Mouse (Mus musculus): ENCODE results near the gene Tigit. TPM values are rescaled to one million over a fixed set of nuclear protein-coding genes. Genes with fewer than 3 reads are reported as not detected.

Tigit gene
- polyA plus RNA-seq, 1 experiment from 2014 or later, result not detected

DNA sequence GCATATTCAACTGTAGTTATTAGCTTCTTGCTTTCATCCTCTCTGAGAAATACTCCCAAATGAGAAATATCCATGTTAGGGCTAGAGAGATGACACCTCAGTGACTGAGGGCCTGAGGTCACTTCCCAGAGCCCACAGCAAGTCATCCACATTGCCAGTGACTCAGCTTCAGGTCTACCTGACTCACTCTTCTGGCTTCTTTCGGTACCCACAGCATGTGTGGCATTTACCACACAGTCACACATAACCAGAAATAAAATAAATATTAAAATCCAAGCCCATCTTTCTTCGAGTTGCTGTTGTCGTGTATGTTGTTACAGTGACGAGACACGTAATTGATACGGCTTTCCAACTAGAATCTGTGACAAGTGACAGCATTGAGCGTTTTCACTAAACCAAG lies 33.8 kb upstream of the Tigit start:
- Histone ChIP-seq H3K4me3 (replicated peaks) (no peak overlapping the region), H3K9me3 (no peaks in the 10 kb centered on the region), H3K36me3 (no peaks in the 10 kb centered on the region), H3K27ac (no peak overlapping the region), H3K4me2 (no peak overlapping the region), H3K9ac (replicated peaks) (no peak overlapping the region), H3K27me3 (no peaks in the 10 kb centered on the region), H3K4me1 (replicated peaks) (no peaks in the 10 kb centered on the region)
- WGBS, result 90% methylated on average over 7 of the region's 7 CpGs
- ATAC-seq (ENCODE audit: insufficient number of reproducible peaks, insufficient read depth, low FRiP score, low TSS enrichment, low read depth), result no peak

DNA sequence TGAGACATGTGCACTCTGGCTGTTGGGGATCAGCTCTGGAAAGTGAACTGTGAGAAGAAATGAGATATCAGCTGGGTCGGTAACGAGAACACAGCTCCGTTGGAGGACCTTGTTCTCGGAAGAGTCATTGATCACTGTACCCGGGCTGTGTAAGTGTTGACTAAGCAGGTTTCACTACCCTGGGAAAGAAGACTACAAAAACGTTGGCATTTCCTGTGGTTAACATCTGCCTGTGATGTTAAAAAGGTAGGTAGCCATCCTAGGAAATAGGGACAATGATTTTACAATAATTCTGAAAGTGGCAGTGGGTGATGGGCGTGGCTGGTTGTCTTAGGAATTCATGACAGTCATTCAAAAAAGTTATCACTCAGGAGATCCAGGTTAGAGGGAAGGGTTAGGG lies 31.9 kb upstream of the Tigit start:
- H3K4me1 ChIP-seq (replicated peaks), result no peaks in the 10 kb centered on the region
- H3K4me2 ChIP-seq, result no peak overlapping the region
- H3K9me3 ChIP-seq, result no peaks in the 10 kb centered on the region
- 78% methylated on average over 7 of the region's 7 CpGs for WGBS
- no peak overlapping the region for H3K27ac ChIP-seq
- H3K9ac ChIP-seq (replicated peaks), result no peak overlapping the region
- no peak overlapping the region for H3K4me3 ChIP-seq (replicated peaks)
- ATAC-seq (ENCODE audit: insufficient number of reproducible peaks, insufficient read depth, low FRiP score, low TSS enrichment, low read depth), result no peak
- no peaks in the 10 kb centered on the region for H3K36me3 ChIP-seq
- H3K27me3 ChIP-seq, result no peaks in the 10 kb centered on the region

DNA sequence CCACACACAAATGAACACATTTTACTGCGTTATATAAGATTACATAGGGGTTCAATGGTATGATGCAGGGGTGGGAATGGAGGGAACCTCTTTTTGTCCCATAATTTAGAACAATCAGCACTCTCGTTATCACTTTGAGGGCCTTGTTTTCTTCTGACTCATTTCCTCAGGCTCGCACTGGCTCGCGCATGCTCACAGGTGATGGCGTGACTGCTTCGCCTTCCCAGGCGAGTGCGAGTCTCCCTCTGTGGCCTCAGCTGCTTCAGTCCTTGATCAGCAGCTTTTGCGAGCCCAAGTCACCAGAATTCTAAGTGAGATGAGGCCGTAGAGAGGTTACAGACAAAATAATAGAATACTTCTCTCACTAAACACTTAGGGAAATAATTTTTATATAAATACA lies 30.2 kb upstream of the Tigit start:
- Histone ChIP-seq H3K4me2 (no peak overlapping the region), H3K27ac (no peak overlapping the region), H3K4me3 (replicated peaks) (no peak overlapping the region), H3K4me1 (replicated peaks) (no peaks in the 10 kb centered on the region), H3K9me3 (no peaks in the 10 kb centered on the region), H3K36me3 (no peaks in the 10 kb centered on the region), H3K9ac (replicated peaks) (no peak overlapping the region), H3K27me3 (no peaks in the 10 kb centered on the region)
- no peak for ATAC-seq (ENCODE audit: insufficient number of reproducible peaks, insufficient read depth, low FRiP score, low TSS enrichment, low read depth)
- WGBS, result 85% methylated on average over 11 of the region's 11 CpGs

DNA sequence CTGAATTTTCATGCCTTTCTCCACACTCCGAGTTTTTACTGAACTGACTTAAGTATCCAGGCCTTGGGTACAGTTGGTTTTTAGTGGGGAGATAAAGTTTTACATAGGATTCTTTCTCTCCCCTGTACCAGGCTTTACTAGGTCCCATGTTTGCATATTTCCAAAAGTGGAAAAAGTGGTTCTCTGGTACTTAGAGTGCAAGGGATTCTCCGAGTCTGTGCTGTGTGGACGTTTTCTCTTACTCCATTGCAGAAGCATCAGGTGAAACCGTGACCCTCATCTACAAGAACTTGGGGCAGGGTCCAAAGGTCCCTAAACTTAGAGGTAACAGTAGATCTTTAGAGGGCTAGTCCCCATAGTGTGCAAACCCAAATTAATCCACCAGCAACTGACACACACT lies 28.7 kb upstream of the Tigit start:
- 88% methylated on average over 4 of the region's 4 CpGs for WGBS

DNA sequence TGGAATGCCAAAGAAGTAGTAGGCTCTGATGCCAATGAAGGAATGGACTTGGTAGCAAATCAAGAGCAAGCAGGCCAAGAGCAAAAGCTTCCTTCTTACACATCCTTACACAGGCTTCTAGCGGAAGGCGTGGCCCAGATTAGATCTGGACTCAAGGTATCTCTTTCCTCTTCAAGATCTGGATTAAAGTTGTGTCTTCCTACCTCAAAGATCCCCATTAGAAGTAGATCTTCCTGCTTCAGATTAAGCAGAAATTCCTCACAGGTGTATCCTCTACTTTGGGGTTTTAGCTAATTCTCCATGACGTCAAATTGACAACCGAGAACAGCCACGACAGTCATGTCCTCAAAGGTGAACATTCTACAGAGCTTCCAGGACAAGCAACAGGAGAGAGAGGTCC lies 27.8 kb upstream of the Tigit start:
- H3K9ac ChIP-seq (replicated peaks), result no peak overlapping the region
- H3K27me3 ChIP-seq, result no peaks in the 10 kb centered on the region
- no peaks in the 10 kb centered on the region for H3K4me1 ChIP-seq (replicated peaks)
- no peaks in the 10 kb centered on the region for H3K36me3 ChIP-seq
- H3K27ac ChIP-seq, result no peak overlapping the region
- no peak overlapping the region for H3K4me3 ChIP-seq (replicated peaks)
- no peaks in the 10 kb centered on the region for H3K9me3 ChIP-seq
- 91% methylated on average over 5 of the region's 5 CpGs for WGBS
- no peak overlapping the region for H3K4me2 ChIP-seq
- no peak for ATAC-seq (ENCODE audit: insufficient number of reproducible peaks, insufficient read depth, low FRiP score, low TSS enrichment, low read depth)

More for the DNA sequence above, 28.7 kb upstream of the Tigit start:
- no peak overlapping the region for H3K4me3 ChIP-seq (replicated peaks)
- H3K27me3 ChIP-seq, result no peaks in the 10 kb centered on the region
- H3K4me1 ChIP-seq (replicated peaks), result no peaks in the 10 kb centered on the region
- no peaks in the 10 kb centered on the region for H3K9me3 ChIP-seq
- no peak for ATAC-seq (ENCODE audit: insufficient number of reproducible peaks, insufficient read depth, low FRiP score, low TSS enrichment, low read depth)
- H3K4me2 ChIP-seq, result no peak overlapping the region
- H3K9ac ChIP-seq (replicated peaks), result no peak overlapping the region
- H3K36me3 ChIP-seq, result no peaks in the 10 kb centered on the region
- H3K27ac ChIP-seq, result no peak overlapping the region

DNA sequence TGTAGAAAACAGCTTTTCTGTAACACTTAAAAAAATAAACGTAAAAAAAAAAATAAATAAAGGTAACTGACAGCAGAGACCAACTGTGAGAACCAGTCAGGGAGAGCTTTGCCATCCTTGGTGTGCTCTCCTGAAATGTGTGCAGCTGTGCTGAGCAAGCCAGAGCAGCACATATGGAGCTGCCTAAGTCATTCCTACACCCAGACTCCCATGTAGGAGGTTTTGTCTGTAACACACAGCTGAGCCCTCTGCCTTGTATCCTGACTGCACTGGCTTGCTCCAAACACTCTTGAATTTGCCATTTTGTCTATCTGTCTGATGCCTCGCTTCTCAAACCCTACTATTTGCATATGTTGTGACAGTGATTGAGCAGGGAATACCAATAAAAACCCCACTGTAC lies 27.0 kb upstream of the Tigit start:
- H3K4me1 ChIP-seq (replicated peaks), result no peaks in the 10 kb centered on the region
- no peaks in the 10 kb centered on the region for H3K36me3 ChIP-seq
- no peak overlapping the region for H3K4me2 ChIP-seq
- 86% methylated on average over 2 of the region's 2 CpGs for WGBS
- H3K27ac ChIP-seq, result no peak overlapping the region
- no peak overlapping the region for H3K9ac ChIP-seq (replicated peaks)
- no peaks in the 10 kb centered on the region for H3K9me3 ChIP-seq
- no peaks in the 10 kb centered on the region for H3K27me3 ChIP-seq
- no peak overlapping the region for H3K4me3 ChIP-seq (replicated peaks)
- ATAC-seq (ENCODE audit: insufficient number of reproducible peaks, insufficient read depth, low FRiP score, low TSS enrichment, low read depth), result no peak

DNA sequence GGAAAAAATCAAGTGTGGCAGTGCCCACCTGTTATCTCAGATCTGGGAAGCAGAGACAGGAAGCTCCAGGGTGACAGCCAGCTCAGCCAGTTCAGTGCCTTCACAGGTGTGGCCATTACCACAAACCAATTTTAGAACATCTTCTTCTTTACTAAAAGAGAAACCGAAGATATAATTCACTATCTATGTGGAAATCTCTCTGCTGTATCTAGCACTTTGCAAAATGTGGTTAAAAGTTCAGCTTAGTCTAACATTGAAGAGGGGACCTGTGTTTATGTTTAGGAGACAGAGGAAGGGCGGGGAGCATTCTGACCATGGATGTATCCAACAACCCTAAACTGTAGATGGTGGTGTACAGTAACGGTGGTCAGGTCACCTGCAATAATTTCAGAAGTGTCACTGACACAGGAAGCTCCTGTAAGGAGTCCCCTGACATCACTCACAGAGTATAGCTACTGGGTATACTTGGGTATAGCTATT lies 26.3 kb upstream of the Tigit start:
- H3K4me3 ChIP-seq (replicated peaks), result no peak overlapping the region
- H3K9ac ChIP-seq (replicated peaks), result no peak overlapping the region
- H3K4me1 ChIP-seq (replicated peaks), result no peaks in the 10 kb centered on the region
- no peak overlapping the region for H3K4me2 ChIP-seq
- no peak overlapping the region for H3K27ac ChIP-seq
- no peaks in the 10 kb centered on the region for H3K27me3 ChIP-seq
- no peak for ATAC-seq (ENCODE audit: insufficient number of reproducible peaks, insufficient read depth, low FRiP score, low TSS enrichment, low read depth)
- H3K9me3 ChIP-seq, result no peaks in the 10 kb centered on the region
- H3K36me3 ChIP-seq, result no peaks in the 10 kb centered on the region
- 87% methylated on average over 3 of the region's 3 CpGs for WGBS

DNA sequence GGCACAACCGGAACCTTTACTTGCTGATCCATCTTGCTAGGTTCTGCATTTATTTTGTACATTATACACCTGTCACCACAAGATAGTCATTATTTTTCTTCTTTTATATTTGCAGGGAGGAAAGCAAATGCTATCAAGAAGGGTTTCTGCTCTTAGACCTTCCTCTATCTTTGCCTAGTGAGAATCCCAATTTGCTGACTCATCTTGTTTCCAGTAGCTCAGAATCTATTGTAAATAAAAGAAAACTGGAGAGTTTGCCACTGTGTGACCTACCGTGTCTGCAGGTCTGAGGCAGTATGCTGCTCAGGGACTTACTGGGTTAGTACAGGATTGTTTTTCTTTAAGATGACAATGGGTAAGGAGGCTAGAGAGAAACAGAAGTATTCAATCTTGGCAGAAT lies 24.0 kb upstream of the Tigit start:
- no peak overlapping the region for H3K4me3 ChIP-seq (replicated peaks)

DNA sequence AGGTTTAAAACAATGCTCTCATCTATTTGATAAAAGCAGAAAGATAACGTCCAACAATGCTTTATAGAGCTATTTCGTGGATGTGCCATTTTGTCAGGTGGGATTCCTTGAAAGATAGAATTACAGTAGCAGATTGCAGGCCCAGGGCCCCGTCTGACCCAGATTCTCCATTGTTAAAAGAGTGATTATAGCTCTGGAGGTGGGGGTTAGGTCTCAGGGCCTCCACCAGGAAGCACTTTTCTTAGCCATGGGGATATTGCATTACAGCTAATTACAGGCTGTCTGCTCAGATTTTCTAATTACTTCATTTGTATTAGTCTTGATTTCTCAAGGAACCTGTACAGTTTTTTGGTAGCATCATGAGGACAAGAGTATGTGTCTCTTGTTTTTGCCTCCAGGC lies 10.5 kb upstream of the Tigit start:
- no peaks in the 10 kb centered on the region for H3K9me3 ChIP-seq
- H3K27ac ChIP-seq, result no peak overlapping the region
- 64% methylated on average over 3 of the region's 3 CpGs for WGBS
- no peak overlapping the region for H3K4me3 ChIP-seq (replicated peaks)
- peaks cover 19% of the 10 kb centered on the region for H3K27me3 ChIP-seq
- H3K9ac ChIP-seq (replicated peaks), result no peak overlapping the region
- H3K4me2 ChIP-seq, result no peak overlapping the region
- ATAC-seq (ENCODE audit: insufficient number of reproducible peaks, insufficient read depth, low FRiP score, low TSS enrichment, low read depth), result no peak
- H3K36me3 ChIP-seq, result no peaks in the 10 kb centered on the region
- H3K4me1 ChIP-seq (replicated peaks), result no peaks in the 10 kb centered on the region

More for the DNA sequence above, 24.0 kb upstream of the Tigit start:
- Histone ChIP-seq H3K4me1 (replicated peaks) (no peaks in the 10 kb centered on the region), H3K27ac (no peak overlapping the region), H3K36me3 (no peaks in the 10 kb centered on the region), H3K27me3 (no peaks in the 10 kb centered on the region), H3K4me2 (no peak overlapping the region), H3K9me3 (no peaks in the 10 kb centered on the region), H3K9ac (replicated peaks) (no peak overlapping the region)
- 91% methylated on average over 2 of the region's 2 CpGs for WGBS
- ATAC-seq (ENCODE audit: insufficient number of reproducible peaks, insufficient read depth, low FRiP score, low TSS enrichment, low read depth), result no peak

DNA sequence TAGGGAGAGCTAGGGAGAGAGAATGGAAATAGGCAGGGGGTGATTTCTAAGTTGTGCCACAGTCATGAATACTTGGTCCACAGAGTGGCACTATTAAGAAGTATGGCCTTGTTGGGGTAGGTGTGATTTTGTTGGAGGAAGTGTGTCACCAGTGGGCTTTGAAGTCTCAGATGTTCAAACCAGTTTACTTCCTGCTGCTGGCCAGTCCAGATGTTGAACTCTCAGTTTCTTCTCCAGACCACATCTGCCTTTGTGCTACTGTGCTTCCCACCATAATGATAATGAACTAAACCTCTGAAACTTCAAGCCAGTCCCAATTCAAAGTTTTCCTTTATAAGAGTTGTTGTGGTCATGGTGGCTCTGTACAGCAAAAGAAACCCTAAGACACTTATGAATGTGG lies 8.8 kb upstream of the Tigit start:
- H3K9ac ChIP-seq (replicated peaks), result no peak overlapping the region
- H3K4me3 ChIP-seq (replicated peaks), result no peak overlapping the region
- H3K9me3 ChIP-seq, result no peaks in the 10 kb centered on the region
- no peak for ATAC-seq (ENCODE audit: insufficient number of reproducible peaks, insufficient read depth, low FRiP score, low TSS enrichment, low read depth)
- H3K36me3 ChIP-seq, result no peaks in the 10 kb centered on the region
- no peak overlapping the region for H3K27ac ChIP-seq
- H3K4me2 ChIP-seq, result no peak overlapping the region
- no peaks in the 10 kb centered on the region for H3K4me1 ChIP-seq (replicated peaks)
- H3K27me3 ChIP-seq, result peaks cover 25% of the 10 kb centered on the region

DNA sequence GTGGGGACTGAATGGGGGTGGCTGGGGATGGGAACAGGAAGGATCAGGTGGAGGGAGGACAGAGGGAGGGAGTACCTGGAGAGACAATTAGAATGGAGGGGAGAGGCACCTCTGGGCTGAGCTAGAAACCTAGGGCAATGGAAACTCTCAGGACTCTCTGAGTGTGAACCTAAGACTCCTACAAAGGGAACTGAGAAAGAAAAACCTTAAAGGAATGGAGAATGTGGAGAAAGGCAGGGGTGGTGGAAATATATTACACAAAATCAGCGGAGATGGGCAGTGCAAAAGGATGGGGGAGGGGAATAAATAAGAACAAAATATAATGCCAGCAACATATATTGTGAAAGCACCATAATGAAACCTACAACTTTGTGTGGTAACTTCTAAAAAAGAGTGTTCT lies 8.0 kb upstream of the Tigit start:
- Histone ChIP-seq H3K4me1 (replicated peaks) (no peaks in the 10 kb centered on the region), H3K9ac (replicated peaks) (no peak overlapping the region), H3K4me2 (no peak overlapping the region), H3K9me3 (no peaks in the 10 kb centered on the region), H3K27ac (no peak overlapping the region), H3K27me3 (peaks cover 32% of the 10 kb centered on the region), H3K36me3 (no peaks in the 10 kb centered on the region), H3K4me3 (replicated peaks) (no peak overlapping the region)
- 89% methylated on average over 1 of the region's 1 CpGs for WGBS
- no peak for ATAC-seq (ENCODE audit: insufficient number of reproducible peaks, insufficient read depth, low FRiP score, low TSS enrichment, low read depth)

DNA sequence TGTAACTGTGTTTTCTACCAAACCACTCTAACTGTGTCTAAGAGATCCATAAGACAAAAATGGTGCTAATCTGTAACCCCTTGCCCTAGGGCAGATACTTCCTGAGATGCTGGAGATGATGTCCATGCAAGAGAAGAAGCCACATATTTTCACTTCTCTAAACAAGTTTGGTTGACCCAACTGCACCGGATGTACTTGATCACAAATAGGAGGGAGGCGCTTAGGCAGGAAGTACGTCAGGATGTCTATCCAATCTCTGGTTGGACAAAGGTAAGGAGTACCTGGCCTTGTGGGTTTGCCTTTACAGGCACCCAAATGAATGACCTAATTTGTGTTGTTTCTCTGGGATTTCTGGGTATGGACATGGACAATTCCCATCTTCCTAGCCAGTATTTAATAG lies 4.3 kb upstream of the Tigit start:
- ATAC-seq (ENCODE audit: insufficient number of reproducible peaks, insufficient read depth, low FRiP score, low TSS enrichment, low read depth), result no peak
- H3K9me3 ChIP-seq, result no peaks in the 10 kb centered on the region
- H3K4me1 ChIP-seq (replicated peaks), result no peaks in the 10 kb centered on the region; the same call in 1 of the 2 replicates
- no peak overlapping the region for H3K4me3 ChIP-seq (replicated peaks)
- no peak overlapping the region for H3K27ac ChIP-seq
- no peaks in the 10 kb centered on the region for H3K36me3 ChIP-seq
- no peak overlapping the region for H3K9ac ChIP-seq (replicated peaks)
- peaks cover 58% of the 10 kb centered on the region for H3K27me3 ChIP-seq
- no peak overlapping the region for H3K4me2 ChIP-seq
- 94% methylated on average over 3 of the region's 3 CpGs for WGBS
